Comparison of ENCODE assay signal across 8 mouse cellular contexts in genomic region chr10:128083688-128084087, GRCm38 (mm10). TPM values are rescaled to one million over a fixed set of nuclear protein-coding genes. Genes with fewer than 3 reads are reported as not detected.
A peak's percentile ranks its signal among the peaks of the same experiment; 100 is the strongest.
DNase-seq lines count a peak whose midpoint lies in the region; ATAC-seq and TF ChIP-seq lines count a peak whose summit lies in the region.

No protein-coding gene starts in this region.

- peak overlapping the region; percentile 99 for H3K27ac ChIP-seq in left cerebral cortex, adult 2 months
- H3K27ac ChIP-seq in embryonic facial prominence, embryonic 10.5 days (replicated peaks): peak overlapping the region; percentile 95
- H3K27ac ChIP-seq in hindbrain, embryonic 13.5 days: peak overlapping the region; percentile 93
- H3K27ac ChIP-seq in lung, embryonic 16.5 days (ENCODE audit: low read length): peak overlapping the region; percentile 83

- H3K4me2 ChIP-seq in hindbrain, embryonic 13.5 days: peak overlapping the region; percentile 95
- peak overlapping the region; percentile 73 for H3K4me2 ChIP-seq in lung, embryonic 16.5 days (ENCODE audit: low read depth, low read length)

- WGBS in embryonic facial prominence, embryonic 10.5 days: under 1% methylated on average over 22 of the region's 22 CpGs
- under 1% methylated on average over 22 of the region's 22 CpGs for WGBS in hindbrain, embryonic 13.5 days
- WGBS in lung, embryonic 16.5 days: under 1% methylated on average over 22 of the region's 22 CpGs

- ATAC-seq in hindbrain, embryonic 13.5 days (ENCODE audit: low FRiP score): peak; percentile 14
- no peak for ATAC-seq in lung, embryonic 16.5 days (ENCODE audit: low read depth)

- intact Hi-C loops in left cerebral cortex, adult 2 months (cut with DNase I): loop anchor here (2.0 kb wide), 1 partner anchor 49 kb away; the partner anchor contains the start of gene Naca

- no peak for TF ChIP-seq CTCF in left cerebral cortex, adult 2 months (IDR thresholded peaks at IDR 0.05)

- H3K36me3 ChIP-seq in embryonic facial prominence, embryonic 10.5 days (replicated peaks): peaks cover 49% of the 10 kb centered on the region
- peaks cover 40% of the 10 kb centered on the region for H3K36me3 ChIP-seq in hindbrain, embryonic 13.5 days
- peaks cover 35% of the 10 kb centered on the region for H3K36me3 ChIP-seq in lung, embryonic 16.5 days (ENCODE audit: control insufficient read depth, insufficient read depth, low read length)

- peak in 1 of 2 experiments; percentile 34 for DNase-seq in left cerebral cortex, adult 2 months (ENCODE audit: extremely low spot score in 1 of 2, low spot score in 2 of 2)
- DNase-seq in left cerebral cortex, adult 9 months (ENCODE audit: low spot score in 2 of 2): no peak
- peak; percentile 34 for DNase-seq in NIH3T3 (ENCODE audit: low read depth)
- DNase-seq in embryonic facial prominence, embryonic 10.5 days (ENCODE audit: low spot score): no peak
- DNase-seq in spleen, postnatal 36 days (ENCODE audit: low spot score in 2 of 2): peak; percentile 14 to 27
- no peak for DNase-seq in layer of hippocampus, adult 11-12 months (ENCODE audit: low spot score)

- H3K27me3 ChIP-seq in embryonic facial prominence, embryonic 10.5 days (replicated peaks; ENCODE audit: low read depth, poor library complexity, severe bottlenecking): no peaks in the 10 kb centered on the region
- no peaks in the 10 kb centered on the region for H3K27me3 ChIP-seq in hindbrain, embryonic 13.5 days
- H3K27me3 ChIP-seq in lung, embryonic 16.5 days (ENCODE audit: control insufficient read depth, insufficient read depth, low read depth, low read length): no peaks in the 10 kb centered on the region

- peaks cover 19% of the 10 kb centered on the region for H3K4me1 ChIP-seq in embryonic facial prominence, embryonic 10.5 days
- peaks cover 30% of the 10 kb centered on the region for H3K4me1 ChIP-seq in hindbrain, embryonic 13.5 days (replicated peaks)
- H3K4me1 ChIP-seq in lung, embryonic 16.5 days (replicated peaks; ENCODE audit: control insufficient read depth, insufficient read depth, low read length): peaks cover 9% of the 10 kb centered on the region; the same call in 1 of the 2 replicates

- H3K9me3 ChIP-seq in embryonic facial prominence, embryonic 10.5 days: no peaks in the 10 kb centered on the region
- no peaks in the 10 kb centered on the region for H3K9me3 ChIP-seq in hindbrain, embryonic 13.5 days
- H3K9me3 ChIP-seq in lung, embryonic 16.5 days (ENCODE audit: control insufficient read depth, low read length): no peaks in the 10 kb centered on the region

- H3K9ac ChIP-seq in hindbrain, embryonic 13.5 days: peak overlapping the region; percentile 99
- H3K9ac ChIP-seq in lung, embryonic 16.5 days (ENCODE audit: low read length): peak overlapping the region; percentile 99

- peak overlapping the region; percentile 85 for H3K4me3 ChIP-seq in left cerebral cortex, adult 2 months
- peak overlapping the region; percentile 99 for H3K4me3 ChIP-seq in embryonic facial prominence, embryonic 10.5 days
- peak overlapping the region; percentile 95 for H3K4me3 ChIP-seq in hindbrain, embryonic 13.5 days
- peak overlapping the region; percentile 100 for H3K4me3 ChIP-seq in lung, embryonic 16.5 days (ENCODE audit: low read length)

RNA-seq across cellular contexts. Expression of gene Atp5b, which starts 0.6 kb away (rescaled TPM):
- 1,000 to 10,000 TPM; 1,628 to 1,633 TPM for total RNA-seq in left cerebral cortex, adult 2 months (2021)
- 2,197 and 2,277 TPM in 2 replicates for polyA plus RNA-seq in embryonic facial prominence, embryonic 10.5 days (2016; fragmentation: Nextera tagmentation; extraction: Ambion mirVana)
- polyA plus RNA-seq in hindbrain, embryonic 13.5 days (2015; fragmentation: Nextera tagmentation; extraction: Ambion mirVana): 2,105 and 2,130 TPM in 2 replicates
- 2,116 and 2,117 TPM in 2 replicates for polyA plus RNA-seq in lung, embryonic 16.5 days (2015; fragmentation: Nextera tagmentation; extraction: Ambion mirVana)

RNA-seq across cellular contexts. Expression of gene Baz2a, which starts 7.7 kb away (rescaled TPM):
- total RNA-seq in left cerebral cortex, adult 2 months (2021): 10 to 100 TPM; 42.2 to 45.1 TPM
- 14.7 and 17.5 TPM in 2 replicates for polyA plus RNA-seq in embryonic facial prominence, embryonic 10.5 days (2016; fragmentation: Nextera tagmentation; extraction: Ambion mirVana)
- polyA plus RNA-seq in hindbrain, embryonic 13.5 days (2015; fragmentation: Nextera tagmentation; extraction: Ambion mirVana): 12.6 and 13.4 TPM in 2 replicates
- polyA plus RNA-seq in lung, embryonic 16.5 days (2015; fragmentation: Nextera tagmentation; extraction: Ambion mirVana): 10.2 and 11.4 TPM in 2 replicates

RNA-seq across cellular contexts. Expression of gene Ptges3, which starts 24.9 kb away (rescaled TPM):
- 100 to 1,000 TPM; 121 to 123 TPM for total RNA-seq in left cerebral cortex, adult 2 months (2021)
- polyA plus RNA-seq in embryonic facial prominence, embryonic 10.5 days (2016; fragmentation: Nextera tagmentation; extraction: Ambion mirVana): 711 and 729 TPM in 2 replicates
- polyA plus RNA-seq in hindbrain, embryonic 13.5 days (2015; fragmentation: Nextera tagmentation; extraction: Ambion mirVana): 440 and 454 TPM in 2 replicates
- 432 and 461 TPM in 2 replicates for polyA plus RNA-seq in lung, embryonic 16.5 days (2015; fragmentation: Nextera tagmentation; extraction: Ambion mirVana)

RNA-seq across cellular contexts. Expression of gene Naca, which starts 48.3 kb away (rescaled TPM):
- 100 to 1,000 TPM; 310 to 314 TPM for total RNA-seq in left cerebral cortex, adult 2 months (2021)
- 907 and 927 TPM in 2 replicates for polyA plus RNA-seq in embryonic facial prominence, embryonic 10.5 days (2016; fragmentation: Nextera tagmentation; extraction: Ambion mirVana)
- 609 and 615 TPM in 2 replicates for polyA plus RNA-seq in hindbrain, embryonic 13.5 days (2015; fragmentation: Nextera tagmentation; extraction: Ambion mirVana)
- 647 and 740 TPM in 2 replicates for polyA plus RNA-seq in lung, embryonic 16.5 days (2015; fragmentation: Nextera tagmentation; extraction: Ambion mirVana)

Comparison
In these comparisons a context has a peak if more than half of its experiments do, and no peak if none do; other contexts are left out.
1. DNase-seq: peak in NIH3T3 (single experiment) and spleen, postnatal 36 days (2 of 2); none in left cerebral cortex, adult 9 months (0 of 2), embryonic facial prominence, embryonic 10.5 days (single experiment) and layer of hippocampus, adult 11-12 months (single experiment).
2. Peak in every context shown above with its lines, with median percentiles within 50 percentile points of each other: H3K27ac ChIP-seq and H3K4me3 ChIP-seq.